Mouse (Mus musculus) ES-E14 (cell line): ENCODE results near the gene Nhs. TPM values are rescaled to one million over a fixed set of nuclear protein-coding genes. Genes with fewer than 3 reads are reported as not detected.

Experiments used
- DNase-seq: peaks from one replicate; pipeline ENCODE4 v3.0.0-alpha.2; 2013; ENCODE audit warnings: low read depth, low spot score
- H3K27ac ChIP-seq: 2 replicates; pipeline ENCODE4 v1.5.1; 2012; ENCODE audit warnings: low read depth, mild to moderate bottlenecking, low read length, moderate library complexity, mixed read lengths; ENCODE audit not compliant: poor library complexity, insufficient read depth, severe bottlenecking
- H3K36me3 ChIP-seq: 2 replicates; pipeline ENCODE4 v1.6.1; 2012; ENCODE audit warnings: mild to moderate bottlenecking, low read length, moderate library complexity, mixed read lengths; ENCODE audit not compliant: control insufficient read depth, poor library complexity, insufficient read depth, severe bottlenecking
- H3K4me1 ChIP-seq, 2 experiments: fragments of 150-350 bp in 1 of 2; sonication (generic) in 1 of 2; 2 replicates each; pipeline ENCODE4 v1.6.1; 2012; ENCODE audit warnings: low read length in 2 of 2, mild to moderate bottlenecking in 1 of 2, mixed read lengths in 1 of 2; ENCODE audit not compliant: control insufficient read depth in 2 of 2, insufficient read depth in 2 of 2, poor library complexity in 1 of 2
- H3K4me3 ChIP-seq, 2 experiments: fragments of 150-350 bp in 1 of 2; sonication (generic) in 1 of 2; 2 replicates each; pipeline ENCODE4 v1.5.1; 2012; ENCODE audit warnings: low read length in 2 of 2, low read depth in 1 of 2, mild to moderate bottlenecking in 1 of 2, mixed read lengths in 1 of 2; ENCODE audit not compliant: insufficient read depth in 1 of 2, poor library complexity in 1 of 2, severe bottlenecking in 1 of 2
- H3K9ac ChIP-seq: 2 replicates; pipeline ENCODE4 v1.6.1; 2012; ENCODE audit warnings: low read depth, mild to moderate bottlenecking, low read length, mixed read lengths; ENCODE audit not compliant: poor library complexity, insufficient read depth, severe bottlenecking
- H3K9me3 ChIP-seq: fragments of 150-350 bp; sonication (generic); 2 replicates; pipeline ENCODE4 v1.6.1; 2012; ENCODE audit warnings: low read depth, mild to moderate bottlenecking, low read length; ENCODE audit not compliant: control insufficient read depth, insufficient read depth
- CHD2 ChIP-seq: IDR thresholded peaks from 2 replicates; pipeline ENCODE4 v1.6.1; 2014; ENCODE audit warnings: mild to moderate bottlenecking, low read depth, low read length, inconsistent platforms
- HCFC1 ChIP-seq: IDR thresholded peaks from 2 replicates; pipeline ENCODE4 v1.6.1; 2012; ENCODE audit warnings: low read length, inconsistent platforms, borderline replicate concordance; ENCODE audit not compliant: insufficient read depth
- MAFK ChIP-seq: IDR thresholded peaks from 2 replicates; pipeline ENCODE4 v1.6.1; 2014; ENCODE audit warnings: mild to moderate bottlenecking, low read depth, low read length, inconsistent platforms; ENCODE audit not compliant: insufficient read depth
- ZC3H11A ChIP-seq: IDR thresholded peaks from 2 replicates; pipeline ENCODE4 v1.6.1; 2012; ENCODE audit warnings: low read depth, mild to moderate bottlenecking, inconsistent platforms, low read length, borderline replicate concordance
- ZNF384 ChIP-seq: IDR thresholded peaks from 2 replicates; pipeline ENCODE4 v1.6.1; 2012; ENCODE audit warnings: low read depth, low read length, inconsistent platforms
- in situ Hi-C, 2 experiments: fragments of 600-800 bp; cut with MboI; formaldehyde crosslinking; loops; one replicate each; pipeline ENCODE4 v1.15.1; 2025; ENCODE audit warnings: low sequenced_read_pairs in 2 of 2, inconsistent platforms in 1 of 2; ENCODE audit not compliant: unreplicated experiment in 2 of 2
- total RNA-seq: library from RNA; depleted of rRNA; stranded (reverse); fragments of 300-350 nt; gene quantifications from 2 replicates; pipeline ENCODE4 v1.2.3, GENCODE M21; 2012

Nhs gene
- total RNA-seq, 1 experiment, result 3.2 TPM

GRCm38 (mm10) chrX:161952356-161952755 is 207.2 kb downstream of the Nhs start:
- Histone ChIP-seq H3K4me3 (no peak overlapping the region), H3K36me3 (no peaks in the 10 kb centered on the region), H3K9me3 (no peaks in the 10 kb centered on the region), H3K27ac (no peak overlapping the region), H3K9ac (no peak overlapping the region), H3K4me1 (no peaks in the 10 kb centered on the region)
- no peak for TF ChIP-seq ZC3H11A
- no peak for TF ChIP-seq HCFC1
- no peak for TF ChIP-seq MAFK
- TF ChIP-seq ZNF384, result no peak
- no peak for TF ChIP-seq CHD2
- in situ Hi-C loops, result loop anchor here in 1 of 2 experiments (25.0 kb wide), 1 partner anchor 335 kb away; no protein-coding TSS in a partner anchor
- no peak for DNase-seq

DNA sequence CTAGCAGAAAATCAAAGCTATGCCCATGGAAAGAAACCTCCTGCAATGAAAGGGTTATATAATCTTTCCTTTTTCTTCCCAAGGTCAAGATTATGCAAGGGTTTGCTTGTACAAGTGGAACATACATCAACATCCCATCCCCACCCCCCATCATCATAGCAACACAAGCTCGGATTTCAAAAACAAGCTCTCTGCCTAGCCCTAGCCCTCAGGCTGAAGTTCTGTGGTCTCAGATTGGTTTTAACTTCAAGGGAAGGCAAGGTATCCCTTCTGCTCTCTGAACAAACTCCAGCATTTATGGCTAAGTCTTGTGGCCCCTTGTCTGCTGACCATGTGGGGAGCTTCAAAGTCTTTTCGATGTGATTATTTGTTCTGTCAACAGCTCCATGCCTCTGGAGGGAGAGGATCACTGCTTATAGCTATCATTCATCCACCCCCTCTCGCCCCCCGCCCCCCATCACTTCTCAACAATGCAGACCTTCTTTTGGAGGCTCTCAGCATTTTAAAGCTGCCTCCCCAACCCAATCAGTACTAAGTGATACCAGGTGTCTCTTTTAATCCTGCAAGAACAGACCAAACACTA is 216.3 kb downstream of the Nhs start:
- H3K9me3 ChIP-seq, result no peaks in the 10 kb centered on the region
- no peaks in the 10 kb centered on the region for H3K36me3 ChIP-seq
- H3K27ac ChIP-seq, result no peak overlapping the region
- no peaks in the 10 kb centered on the region for H3K4me1 ChIP-seq
- H3K4me3 ChIP-seq, result no peak overlapping the region
- DNase-seq, result no peak
- in situ Hi-C loops, result no loop called here
- no peak overlapping the region for H3K9ac ChIP-seq
- no peak for TF ChIP-seq ZC3H11A
- no peak for TF ChIP-seq HCFC1
- no peak for TF ChIP-seq CHD2
- no peak for TF ChIP-seq MAFK

DNA sequence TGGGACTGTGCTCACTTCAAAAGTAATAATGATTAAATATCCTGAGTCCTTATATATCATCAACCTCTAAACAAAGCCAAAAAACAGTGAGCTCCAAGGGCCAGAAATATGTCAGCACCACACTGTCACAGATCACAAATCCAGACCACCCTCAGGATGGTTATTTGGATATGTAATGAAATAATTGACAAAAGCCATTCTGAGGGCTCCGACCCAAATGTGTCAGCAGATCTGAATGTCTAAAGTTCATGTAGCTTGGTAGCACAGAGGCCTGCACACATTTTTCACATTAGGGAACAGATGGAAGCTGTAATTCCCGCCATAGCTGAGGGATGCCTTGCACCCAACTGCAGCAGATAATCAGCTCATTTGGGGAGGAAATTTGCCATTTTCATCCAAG is 218.8 kb downstream of the Nhs start:
- TF ChIP-seq MAFK, result no peak
- no peak for TF ChIP-seq ZC3H11A
- no peak for TF ChIP-seq CHD2
- TF ChIP-seq HCFC1, result no peak
- TF ChIP-seq ZNF384, result no peak
- Histone ChIP-seq H3K9ac (no peak overlapping the region), H3K4me1 (no peaks in the 10 kb centered on the region), H3K36me3 (no peaks in the 10 kb centered on the region), H3K4me3 (no peak overlapping the region), H3K9me3 (no peaks in the 10 kb centered on the region), H3K27ac (no peak overlapping the region)
- no peak for DNase-seq
- in situ Hi-C loops, result no loop called here

- Histone ChIP-seq H3K36me3 (no peaks in the 10 kb centered on the region), H3K9me3 (no peaks in the 10 kb centered on the region), H3K4me3 (no peak overlapping the region; a peak in 1 of 4 replicates), H3K27ac (no peak overlapping the region), H3K4me1 (no peaks in the 10 kb centered on the region), H3K9ac (no peak overlapping the region)
- TF ChIP-seq CHD2 (no peak), MAFK (no peak)
- DNase-seq, result no peak
- in situ Hi-C loops, result no loop called here
Observed at GRCm38 (mm10) chrX:161926683-161927053, 232.9 kb downstream of the Nhs start.

- H3K4me3 ChIP-seq, result peak overlapping the region; percentile 39 to 59
- peak; percentile 25 for DNase-seq
- H3K4me1 ChIP-seq, result no peaks in the 10 kb centered on the region
- H3K27ac ChIP-seq, result peak overlapping the region; percentile 24; the same call in 1 of the 2 replicates
- TF ChIP-seq ZNF384 (no peak), MAFK (peak; percentile 63)
- H3K9me3 ChIP-seq, result no peaks in the 10 kb centered on the region
- in situ Hi-C loops, result no loop called here
- no peaks in the 10 kb centered on the region for H3K36me3 ChIP-seq
- H3K9ac ChIP-seq, result peak overlapping the region; percentile 48; the same call in 1 of the 2 replicates
Observed at GRCm38 (mm10) chrX:161925973-161926682, 233.4 kb downstream of the Nhs start.
